Mouse (Mus musculus): Measurements from ENCODE around the gene Ogdh.

GRCm38 (mm10) chr11:6291401-6292115, at the start of gene Ogdh:
- TF ChIP-seq CTCF (IDR thresholded peaks at IDR 0.05; ENCODE audit: extremely low read depth, insufficient read depth, low read length) (no peak), POLR2A (IDR thresholded peaks at IDR 0.05; ENCODE audit: extremely low read depth, insufficient read depth, low read length) (peak; percentile 82)
